Mouse (Mus musculus) CD8-positive naive resting alpha-beta T cell, adult 2 months (primary cell): ENCODE measurements around the gene Gm45808.
"Not testable (repeated sequence)": the region's sequence is repeated elsewhere in the genome, so short reads cannot be mapped to it uniquely, and the experiment has no call there.

ENCODE experiments used
- DNase-seq, 2 experiments: peaks; one replicate each; pipeline ENCODE4 v3.0.0; 2022; ENCODE audit warnings: low read depth in 2 of 2, low spot score in 2 of 2

Gm45808 gene

DNA sequence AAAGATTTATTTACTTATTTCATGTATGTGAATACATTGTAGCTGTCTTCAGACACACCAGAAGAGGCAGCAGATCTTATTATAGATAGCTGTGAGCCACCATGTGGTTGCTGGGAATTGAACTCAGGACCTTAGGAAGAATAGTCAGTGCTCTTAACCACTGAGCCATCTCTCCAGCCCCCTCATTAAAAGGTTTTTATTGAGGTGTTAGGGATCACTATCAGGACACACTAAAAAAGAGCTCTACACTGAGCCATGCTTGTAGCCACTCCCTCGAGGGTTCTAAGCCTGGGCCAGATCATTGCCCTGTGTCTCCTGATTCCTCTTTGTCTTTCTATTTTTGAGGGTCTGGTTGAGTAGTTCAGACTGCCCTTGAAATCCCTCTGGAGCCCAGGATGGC lies 10.2 kb downstream of the Gm45808 start:
- DNase-seq: no peak

DNA sequence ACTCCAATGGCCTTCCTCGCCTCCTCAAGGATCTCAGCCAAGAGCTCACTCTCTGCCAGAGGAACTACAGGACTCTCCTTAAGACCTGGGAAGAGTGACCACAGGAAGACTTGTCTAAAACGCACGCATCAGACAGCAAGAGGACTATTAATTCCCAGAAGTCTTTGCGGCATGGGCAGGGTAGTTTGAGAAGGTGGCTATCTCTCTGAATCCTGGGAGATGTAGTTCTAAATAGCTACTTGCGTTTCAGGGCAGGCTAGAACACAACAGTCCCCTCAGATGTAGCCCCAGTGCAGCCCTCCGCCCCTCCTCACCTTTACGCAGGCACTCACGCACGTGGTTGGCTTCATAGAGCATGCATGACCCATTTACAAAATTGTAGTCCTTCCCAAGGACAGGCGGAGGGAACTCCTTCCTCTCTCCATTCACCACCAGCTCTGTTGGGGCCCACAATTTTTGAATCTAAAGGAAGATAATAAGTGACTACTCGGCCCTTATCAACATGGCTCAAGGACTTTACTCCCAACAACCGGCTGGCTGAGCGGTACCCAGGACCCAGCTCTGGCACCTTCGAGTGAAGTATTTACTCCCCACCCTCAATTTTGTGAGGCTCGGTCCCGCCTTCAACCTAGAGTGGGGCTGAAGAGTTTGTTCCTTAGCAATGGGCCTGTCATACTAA lies 11.2 kb downstream of the Gm45808 start:
- DNase-seq: no peak

DNA sequence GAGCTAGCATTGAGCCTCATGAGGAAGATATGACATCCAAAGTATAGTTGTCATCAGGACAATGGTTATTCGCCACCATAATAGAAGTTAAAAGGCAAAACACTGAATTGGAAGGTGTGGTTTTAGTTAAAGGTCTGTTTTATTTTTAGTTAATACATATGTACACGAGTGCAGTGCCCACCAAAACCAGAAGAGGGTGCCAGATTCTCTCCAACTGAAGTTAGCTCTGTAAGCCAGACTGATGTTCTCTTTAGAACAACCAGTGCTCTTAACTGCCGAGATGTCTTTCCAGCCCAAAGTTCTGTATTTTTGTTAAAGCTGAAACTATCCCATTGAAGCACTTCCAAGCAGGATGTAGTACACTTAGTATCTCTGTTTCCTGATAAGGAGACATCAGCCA lies 15.7 kb downstream of the Gm45808 start:
- peak; percentile 54 to 80 for DNase-seq

DNA sequence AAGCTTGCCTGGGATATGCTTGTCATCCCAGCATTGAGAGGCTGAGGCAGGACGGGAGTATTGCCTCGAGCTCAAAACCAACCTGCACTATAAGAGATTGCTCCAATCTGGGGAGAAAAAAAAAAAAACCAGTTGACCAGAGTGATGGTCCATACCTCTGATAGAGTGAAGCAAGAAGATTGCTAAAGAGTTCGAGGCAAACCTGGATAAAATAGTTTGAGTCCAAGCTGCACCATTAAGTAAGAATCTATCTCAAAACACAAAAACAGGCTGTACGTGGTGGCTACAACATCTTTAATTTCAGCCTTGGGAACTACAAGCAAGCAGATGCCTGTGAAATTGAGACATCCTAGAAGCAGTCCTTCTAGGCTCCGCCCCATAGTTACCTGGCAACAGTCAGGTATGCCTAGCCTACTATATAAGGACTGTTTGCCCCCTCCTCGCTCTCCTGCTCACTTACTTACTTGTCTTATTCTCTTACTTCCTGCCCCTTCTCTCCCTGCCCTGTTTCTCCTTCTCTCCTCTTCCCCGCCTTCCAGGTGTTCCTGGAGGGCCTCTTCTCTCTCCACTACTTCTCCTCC lies 19.4 kb downstream of the Gm45808 start:
- DNase-seq: no peak

DNA sequence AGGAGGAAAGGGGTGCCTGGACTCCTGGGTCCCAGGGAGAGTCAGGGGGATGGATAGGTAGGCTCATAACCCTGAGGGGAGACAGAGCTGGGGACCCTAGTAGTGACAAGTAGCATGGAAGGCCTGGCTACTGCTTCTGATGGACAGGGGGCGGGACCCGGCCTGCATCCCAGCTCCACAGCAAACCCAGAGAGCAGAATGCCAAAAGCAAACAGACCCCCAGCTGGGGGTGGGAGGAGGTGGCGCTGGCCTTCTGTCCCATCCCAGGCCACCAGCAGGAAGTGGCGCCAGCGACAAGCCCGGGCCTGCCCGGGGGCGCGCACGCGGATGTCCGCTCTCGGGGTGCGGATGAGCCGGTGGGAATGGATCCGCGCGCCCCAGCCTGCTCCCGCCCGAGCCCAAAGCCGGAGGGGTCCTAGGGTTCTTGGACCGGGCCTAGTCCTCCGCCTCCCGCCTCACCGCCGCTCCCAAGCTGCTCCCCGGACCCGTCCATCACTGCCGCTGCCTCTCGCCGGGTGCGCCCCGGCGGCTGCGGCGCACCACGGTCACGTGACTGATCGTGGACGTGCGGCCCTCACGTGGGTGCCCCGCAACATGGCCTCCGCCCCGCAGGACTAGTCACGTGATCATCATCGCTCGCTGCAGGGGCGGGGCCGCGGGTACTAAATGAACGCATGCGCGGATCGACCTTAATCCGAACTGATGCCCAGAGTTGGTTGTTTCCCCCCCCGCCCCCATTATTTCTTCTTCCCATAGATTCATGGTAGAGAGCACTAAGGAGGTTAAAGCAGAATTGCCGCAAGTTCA lies 20.1 kb downstream of the Gm45808 start, which contains the start of gene Bax:
Bax (minus strand) TSS at position 616 of the 807 bp plus-strand sequence.
- peak; percentile 83 to 91 for DNase-seq

DNA sequence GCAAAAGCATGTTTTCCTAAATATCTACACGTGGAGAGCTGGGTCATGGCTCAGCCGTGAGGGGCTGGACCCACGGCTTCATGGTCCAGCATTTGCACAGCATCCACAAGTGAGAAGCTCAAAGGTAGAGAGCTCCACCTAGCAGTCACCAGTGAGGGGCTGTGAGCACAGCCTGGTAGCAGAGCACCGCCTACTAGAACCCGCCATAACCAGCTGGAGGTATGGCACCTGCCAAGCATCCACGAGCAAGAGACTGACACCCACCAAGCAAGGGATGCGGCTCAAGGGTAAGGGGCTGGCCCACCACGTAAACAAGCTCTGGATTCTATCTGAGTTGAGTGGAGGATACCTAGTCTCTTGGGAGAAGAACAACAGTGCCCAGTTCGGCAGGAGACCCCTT lies 21.1 kb downstream of the Gm45808 start:
- no peak for DNase-seq

DNA sequence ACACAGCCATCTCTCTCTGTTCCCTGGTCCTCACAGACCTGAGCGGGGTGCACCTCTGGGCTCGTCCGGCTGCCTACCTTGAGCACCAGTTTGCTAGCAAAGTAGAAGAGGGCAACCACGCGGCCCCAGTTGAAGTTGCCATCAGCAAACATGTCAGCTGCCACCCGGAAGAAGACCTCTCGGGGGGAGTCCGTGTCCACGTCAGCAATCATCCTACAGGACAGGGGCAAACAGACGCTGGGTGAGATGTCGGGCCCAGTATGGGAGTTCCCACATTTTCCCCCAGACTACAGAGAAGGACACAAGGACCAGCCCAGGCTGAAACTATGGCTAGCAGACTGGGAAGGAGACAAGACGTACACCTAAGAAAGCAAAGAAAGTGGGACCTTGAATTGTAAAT lies 21.5 kb downstream of the Gm45808 start:
- DNase-seq: no peak

DNA sequence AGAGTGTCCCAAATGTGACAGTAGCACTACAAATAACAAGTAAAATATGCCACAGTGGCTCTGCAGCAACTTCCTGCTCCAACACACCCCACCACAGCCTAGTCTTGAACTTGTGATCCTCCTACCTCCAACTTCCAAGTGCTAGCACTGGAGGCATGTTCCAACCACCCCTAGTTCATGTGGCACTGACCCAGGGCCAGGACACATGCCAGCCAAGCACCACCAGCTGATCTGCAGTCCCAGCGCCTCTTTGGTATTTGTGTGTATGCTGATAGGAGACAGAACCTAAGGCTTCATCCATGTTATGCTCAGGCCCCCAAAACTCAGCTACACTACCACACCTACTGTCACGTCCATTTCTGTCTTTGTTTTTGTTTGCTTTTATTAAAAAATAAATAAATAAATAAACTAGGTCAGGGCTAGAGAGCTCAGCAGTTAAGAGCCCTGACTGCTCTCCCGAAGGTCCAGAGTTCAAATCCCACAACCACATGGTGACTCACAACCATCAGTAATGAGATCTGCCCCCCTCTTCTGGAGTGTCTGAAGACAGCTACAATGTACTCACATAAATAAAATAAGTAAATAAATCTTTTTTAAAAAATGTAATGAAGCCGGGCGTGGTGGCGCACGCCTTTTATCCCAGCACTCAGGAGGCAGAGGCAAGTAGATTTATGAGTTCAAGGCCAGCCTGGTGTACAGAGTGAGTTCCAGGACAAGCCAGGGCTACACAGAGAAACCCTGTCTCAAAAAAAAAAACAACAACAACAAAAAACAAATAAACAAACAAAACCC lies 22.4 kb downstream of the Gm45808 start:
- no peak for DNase-seq

DNA sequence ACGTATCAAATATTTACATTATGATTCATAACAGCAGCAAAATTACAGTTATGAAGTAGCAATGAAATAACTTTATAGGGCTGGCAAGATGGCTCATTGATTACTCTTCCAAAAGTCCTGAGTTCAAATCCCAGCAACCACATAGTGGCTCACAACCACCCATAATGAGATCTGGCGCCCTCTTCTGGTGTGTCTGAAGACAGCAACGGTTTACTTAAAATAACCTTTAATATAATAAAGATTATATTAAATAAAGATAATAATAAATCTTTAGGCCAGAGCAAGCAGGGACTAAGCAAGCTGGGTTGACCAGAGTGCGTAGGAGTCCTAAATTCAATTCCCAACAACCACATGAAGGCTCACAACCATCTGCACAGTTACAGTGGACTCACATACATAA lies 23.7 kb downstream of the Gm45808 start:
- not testable (repeated sequence) for DNase-seq

DNA sequence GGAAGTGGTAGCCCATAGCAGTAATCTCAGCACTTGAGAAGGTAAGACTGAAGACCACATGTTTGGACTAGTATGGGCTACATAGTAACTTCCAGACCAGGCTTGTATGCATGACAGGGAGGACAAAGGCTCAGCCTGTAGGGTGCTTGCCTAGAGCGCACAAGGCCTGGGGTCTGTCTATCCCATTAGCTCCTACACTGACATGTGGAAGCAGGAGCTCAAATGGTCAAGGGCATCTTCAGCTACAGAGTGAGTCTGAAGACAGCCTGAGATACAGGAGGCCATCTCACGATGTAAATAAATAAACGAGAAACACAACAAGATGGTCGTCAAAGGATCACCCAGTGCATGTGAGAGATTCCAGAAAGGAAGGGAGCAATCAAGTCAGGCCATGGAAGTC lies 24.3 kb downstream of the Gm45808 start:
- DNase-seq: no peak

DNA sequence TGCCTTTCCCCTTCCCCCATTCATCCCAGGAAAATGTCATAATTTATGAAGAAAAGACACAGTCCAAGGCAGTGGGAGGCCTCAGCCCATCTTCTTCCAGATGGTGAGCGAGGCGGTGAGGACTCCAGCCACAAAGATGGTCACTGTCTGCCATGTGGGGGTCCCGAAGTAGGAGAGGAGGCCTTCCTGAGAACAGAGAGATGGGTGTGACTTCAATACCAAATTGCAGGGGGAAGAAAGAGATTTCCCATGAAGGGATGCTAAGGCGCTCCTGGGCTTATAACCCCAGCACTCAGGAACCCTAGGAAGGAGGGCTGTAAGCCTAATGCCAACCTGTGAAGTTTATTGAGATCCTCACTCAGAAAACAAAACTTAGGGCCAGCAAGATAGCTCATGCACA lies 24.8 kb downstream of the Gm45808 start:
- no peak for DNase-seq

DNA sequence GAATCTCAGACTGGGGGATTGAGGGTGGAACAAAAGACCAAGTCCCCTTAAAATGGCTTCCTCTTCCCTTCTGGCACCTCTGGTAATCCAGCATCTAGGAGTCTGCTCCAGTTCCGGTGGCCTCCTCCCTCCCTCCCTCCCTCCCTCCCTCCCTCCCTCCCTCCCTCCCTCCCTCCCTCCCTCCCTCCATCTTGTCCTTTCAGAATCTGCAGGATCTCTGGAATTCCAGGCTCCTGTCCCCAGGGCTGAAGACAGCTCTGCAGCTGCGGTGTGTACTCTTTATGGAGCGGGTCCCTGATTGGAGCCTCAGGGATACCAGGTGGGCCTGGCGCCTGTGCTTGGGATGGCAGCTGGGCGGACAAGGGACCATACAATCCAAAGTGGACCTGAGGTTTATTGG lies 25.3 kb downstream of the Gm45808 start:
- DNase-seq: no peak

DNA sequence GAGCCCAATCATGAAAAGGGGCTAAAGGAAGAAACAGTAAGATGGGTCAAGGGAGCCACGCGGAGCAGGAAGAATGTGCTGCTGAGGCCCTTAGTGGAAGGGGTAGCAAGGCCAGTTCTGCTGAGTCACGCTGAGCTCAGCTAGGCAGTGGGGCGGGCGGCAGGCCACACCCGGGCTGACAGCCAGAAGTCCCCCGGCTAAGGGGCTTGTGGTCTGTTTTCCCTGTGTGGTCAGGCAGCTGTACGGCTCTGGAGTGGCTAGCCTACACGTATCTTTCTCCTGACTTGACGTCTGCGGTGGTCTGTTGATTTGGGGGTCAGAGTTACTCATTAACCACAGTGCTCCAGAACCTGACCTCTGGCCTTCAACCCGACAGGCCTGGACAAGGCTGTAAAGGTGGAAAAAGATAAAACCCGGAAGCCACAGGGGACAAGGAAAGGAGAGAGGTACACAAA lies 25.7 kb downstream of the Gm45808 start:
- DNase-seq: no peak

DNA sequence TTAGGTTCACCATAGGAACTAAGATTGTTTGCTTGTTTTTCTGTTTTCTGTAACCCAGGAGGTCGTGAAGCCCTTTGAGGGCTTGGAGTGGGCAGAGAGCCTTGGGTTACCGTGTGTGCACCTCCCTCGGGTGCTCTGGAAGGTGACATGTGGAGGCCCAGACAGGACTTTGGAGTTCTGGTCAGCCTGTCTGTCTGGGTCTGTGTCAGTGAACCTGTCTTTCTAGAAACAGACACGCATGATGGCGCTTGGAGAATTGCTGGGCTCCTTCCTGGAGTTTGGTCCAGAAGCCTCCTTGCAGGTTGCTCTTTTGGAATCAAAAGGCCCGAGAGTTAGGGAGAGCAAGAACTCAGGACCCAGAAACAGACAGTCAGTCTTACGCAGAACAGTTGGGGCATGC lies 26.2 kb downstream of the Gm45808 start:
- DNase-seq: no peak

DNA sequence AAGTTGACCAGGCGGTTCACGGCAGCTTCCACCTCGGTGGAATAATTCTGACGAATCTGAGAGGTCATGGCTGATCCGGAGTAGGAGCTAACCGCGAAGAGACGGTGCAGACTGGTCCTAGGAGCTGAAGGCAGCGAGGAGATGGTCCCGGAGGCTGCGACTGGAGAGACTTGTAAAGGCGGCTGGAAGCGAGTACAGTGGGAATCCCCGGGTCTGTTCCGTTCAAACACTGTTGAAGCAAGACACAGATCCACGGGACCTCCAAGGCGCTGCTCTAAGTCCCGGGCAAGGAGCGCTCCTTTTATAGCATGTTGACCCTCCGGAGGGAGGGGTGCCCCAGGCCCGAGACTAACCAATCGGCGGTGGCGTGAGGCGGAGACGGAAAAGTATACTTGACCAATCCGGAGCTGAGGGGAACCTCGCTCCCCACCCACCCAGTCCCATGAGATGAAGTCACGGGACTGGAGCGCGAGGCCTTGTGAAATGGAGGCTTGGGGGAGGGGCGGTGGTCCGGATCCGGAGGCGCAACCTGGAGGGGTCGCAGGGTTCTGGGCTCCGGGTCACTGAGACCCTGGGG lies 27.0 kb downstream of the Gm45808 start, which contains the start of gene Ftl1:
Ftl1 (minus strand) TSS at position 321 of the 577 bp plus-strand sequence.
- DNase-seq: peak; percentile 88 to 89

DNA sequence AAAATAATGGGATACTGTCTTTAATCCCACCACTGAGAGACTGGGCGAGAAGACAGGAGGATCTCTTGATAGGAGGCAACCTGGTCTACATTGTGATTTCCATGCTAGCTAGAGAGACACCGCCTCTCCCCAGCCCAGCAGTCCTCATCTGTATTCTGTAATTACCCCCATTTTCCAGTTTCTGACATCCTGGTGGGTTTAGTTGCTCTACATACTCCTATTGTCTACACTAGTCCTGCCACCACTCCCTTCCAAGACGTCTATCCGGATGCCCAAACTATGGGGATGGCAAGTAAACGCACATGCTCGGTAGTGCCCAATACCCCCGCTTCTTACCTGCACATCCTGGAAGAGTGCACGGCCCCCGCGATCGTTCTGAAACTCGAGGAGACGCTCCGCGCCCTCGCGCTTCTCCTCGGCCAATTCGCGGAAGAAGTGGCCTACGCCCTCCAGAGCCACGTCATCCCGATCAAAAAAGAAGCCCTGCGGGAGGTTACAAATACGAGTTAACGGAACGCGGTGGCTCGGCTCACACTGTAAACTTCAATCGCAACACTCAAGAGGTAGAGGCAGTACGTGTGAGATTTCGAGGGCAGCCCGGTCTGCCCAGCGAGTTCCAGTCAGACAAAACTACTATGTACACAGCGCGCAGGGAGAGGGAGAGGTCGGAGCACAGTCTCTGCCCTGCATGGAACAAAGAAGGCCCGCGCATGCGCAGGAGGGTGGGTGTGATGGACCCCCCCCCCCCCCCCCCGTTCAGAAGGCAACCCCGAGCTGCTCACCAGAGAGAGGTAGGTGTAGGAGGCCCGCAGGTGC lies 27.7 kb downstream of the Gm45808 start:
- DNase-seq: peak; percentile 60 to 70

DNA sequence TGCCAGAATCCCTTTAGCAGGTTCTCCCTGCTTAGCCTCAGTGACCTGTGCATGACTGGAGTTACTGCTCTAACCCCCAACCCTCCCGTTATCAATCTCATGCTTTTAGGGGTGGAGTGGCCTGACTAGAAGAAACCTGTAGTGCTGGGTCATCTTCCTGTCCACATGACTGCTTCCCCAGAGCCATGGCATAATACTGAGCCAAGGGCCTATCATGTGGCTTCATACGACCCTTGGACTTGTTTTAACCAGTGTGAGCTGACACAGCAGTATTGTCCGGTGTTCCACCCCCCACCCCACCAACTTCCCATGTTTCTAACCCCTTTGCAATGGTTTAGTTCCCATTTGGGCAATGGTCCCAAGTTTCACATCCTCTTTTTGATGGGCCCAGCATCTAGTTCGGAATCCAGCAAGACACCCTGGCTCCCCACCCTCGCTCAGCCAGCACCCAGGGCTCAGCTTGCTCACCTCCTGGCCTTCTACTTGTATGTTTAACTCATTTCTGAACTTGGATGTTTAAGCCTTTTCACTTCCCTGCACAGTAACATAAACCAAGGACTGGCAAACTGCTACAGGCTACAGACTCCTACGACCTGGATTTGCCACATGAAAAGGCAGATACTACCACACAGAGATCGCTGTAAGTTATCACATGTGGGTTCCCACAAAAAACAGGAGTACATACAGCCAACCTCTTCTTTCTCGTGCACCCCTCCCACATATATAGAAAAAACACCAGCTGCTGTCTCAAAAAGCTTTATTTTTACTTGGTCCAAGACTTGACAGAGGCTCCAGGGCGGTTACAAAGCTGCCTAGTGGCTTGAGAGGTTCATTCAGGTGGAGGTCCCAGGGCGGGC lies 29.2 kb downstream of the Gm45808 start:
- DNase-seq: no peak

DNA sequence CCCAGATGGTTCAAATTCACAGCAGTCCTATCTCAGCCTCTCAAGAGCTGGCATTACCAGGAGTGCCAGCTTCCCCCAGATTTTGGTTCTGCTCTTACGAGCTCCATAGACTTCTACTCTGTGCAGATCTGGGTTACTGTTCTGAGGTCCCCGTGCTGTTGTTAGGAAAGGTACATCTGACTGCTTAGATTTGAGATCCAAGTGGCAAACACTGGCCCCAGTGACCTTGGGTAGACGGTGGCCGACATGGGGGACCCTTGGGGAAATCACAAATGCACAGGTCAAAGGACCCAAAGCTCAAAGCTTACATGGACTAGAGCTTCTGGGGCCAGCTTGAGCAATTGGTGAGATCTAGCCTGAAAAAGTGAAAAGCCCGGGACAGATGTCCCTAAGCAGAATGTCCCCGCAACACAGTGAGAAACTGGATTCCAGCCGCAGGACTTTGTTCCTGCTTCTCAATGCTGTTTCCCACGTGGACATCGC lies 29.8 kb downstream of the Gm45808 start:
- no peak for DNase-seq
